Mouse (Mus musculus) olfactory bulb, adult 2 months (tissue): ENCODE measurements around the gene Tmem174.

Experiments
- CTCF ChIP-seq: fragments of 200-500 bp; IDR thresholded peaks from 2 replicates; pipeline ENCODE4 v1.5.1; 2012; ENCODE audit warnings: low read depth, mild to moderate bottlenecking, low read length, moderate library complexity; ENCODE audit not compliant: insufficient read depth
- POLR2A ChIP-seq: fragments of 200-500 bp; IDR thresholded peaks from 2 replicates; pipeline ENCODE4 v1.6.1; 2012; ENCODE audit warnings: mild to moderate bottlenecking, low read depth, low read length, moderate library complexity; ENCODE audit not compliant: insufficient read depth

DNA sequence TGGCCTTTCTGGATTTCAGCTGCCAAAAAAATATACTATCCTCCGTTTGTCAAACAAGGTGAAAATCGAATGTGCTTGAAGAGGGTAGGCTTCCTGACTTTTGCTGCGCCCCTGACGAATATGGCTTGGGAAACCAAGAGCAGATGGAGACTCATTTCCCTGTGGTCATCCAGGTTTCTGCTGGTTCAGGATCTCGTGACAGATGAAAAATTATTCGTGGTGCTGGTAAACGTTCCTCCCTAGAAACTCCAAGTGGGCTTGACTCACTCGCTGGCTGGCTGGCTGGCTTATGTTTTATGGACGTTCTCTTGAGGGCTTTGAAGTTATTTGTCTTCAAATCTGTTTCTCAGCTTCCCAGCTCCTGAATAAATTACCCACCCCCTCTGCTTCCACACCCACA lies 47.6 kb downstream of the Tmem174 start:
- TF ChIP-seq CTCF (no peak), POLR2A (no peak)
